In genomic region chr8:53869997-53870596, GRCm38 (mm10) we compare ENCODE assay signal across 8 mouse cellular contexts.
DNase-seq lines count a peak whose midpoint lies in the region; ATAC-seq and TF ChIP-seq lines count a peak whose summit lies in the region.

No protein-coding gene starts in this region.

- TF ChIP-seq CTCF in embryonic fibroblast, embryonic 13.5 days (IDR thresholded peaks at IDR 0.05; ENCODE audit: borderline replicate concordance, insufficient read depth, low read length): peak; percentile 61; the same call in 1 of the 2 replicates

- peak; percentile 98 for ATAC-seq in megakaryocyte progenitor cell, adult 5-6 weeks (replicated peaks; ENCODE audit: poor library complexity)

- no peak overlapping the region for H3K27ac ChIP-seq in embryonic fibroblast, embryonic 13.5 days (ENCODE audit: insufficient read depth, low read length)

- no peak for TF ChIP-seq POLR2A in embryonic fibroblast, embryonic 13.5 days (IDR thresholded peaks at IDR 0.05; ENCODE audit: low read depth, low read length)

- H3K4me3 ChIP-seq in embryonic fibroblast, embryonic 13.5 days (ENCODE audit: insufficient read depth, low read length): no peak overlapping the region

- DNase-seq in heart, adult 18-20 months: peak; percentile 8 to 26
- DNase-seq in heart, adult 9 months (ENCODE audit: low spot score in 2 of 2): no peak
- DNase-seq in right cerebral cortex, adult 2 months (ENCODE audit: low spot score in 2 of 2): peak; percentile 9 to 13
- no peak for DNase-seq in right cerebral cortex, postnatal 36 days (ENCODE audit: low spot score in 2 of 2)
- DNase-seq in thymus, postnatal 10 days (ENCODE audit: low spot score in 2 of 2): no peak
- DNase-seq in layer of hippocampus, postnatal 36 days: no peak

- H3K4me1 ChIP-seq in embryonic fibroblast, embryonic 13.5 days (ENCODE audit: control insufficient read depth, insufficient read depth, low read length): no peaks in the 10 kb centered on the region

Comparison
In these comparisons a context has a peak if more than half of its experiments do, and no peak if none do; other contexts are left out.
1. DNase-seq: peak in heart, adult 18-20 months (2 of 2) and right cerebral cortex, adult 2 months (2 of 2); none in heart, adult 9 months (0 of 2), right cerebral cortex, postnatal 36 days (0 of 2), thymus, postnatal 10 days (0 of 2) and layer of hippocampus, postnatal 36 days (0 of 2).